Comparison of ENCODE assay signal across 9 mouse cellular contexts in the genomic region with DNA sequence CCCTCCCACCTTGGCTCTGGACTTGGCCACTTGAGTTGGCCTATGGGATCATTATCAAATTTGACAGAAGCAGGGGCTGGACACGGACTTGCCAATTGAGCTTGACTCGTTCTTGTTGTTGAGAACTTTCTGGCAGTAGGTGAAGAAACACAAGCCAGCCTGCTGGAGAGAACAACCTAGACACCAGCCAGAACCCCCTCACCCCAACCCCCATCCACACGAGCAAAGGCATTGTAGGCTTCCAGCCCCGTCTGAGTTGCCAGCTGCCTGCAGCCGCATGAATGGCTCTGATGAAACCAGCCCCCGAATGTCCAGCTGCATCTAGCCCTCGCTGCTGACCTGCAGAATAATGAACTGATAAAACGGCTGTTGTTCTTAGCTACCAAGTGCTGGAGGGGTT.
DNase-seq lines count a peak whose midpoint lies in the region; ATAC-seq and TF ChIP-seq lines count a peak whose summit lies in the region.
"Had no signal": no experiment of that assay in that cellular context is flagged by ENCODE, and none has a peak within 500 bp of the region (broad histone marks: within the 10 kb centered on the region; RNA-seq: fewer than 3 reads in every experiment).

No protein-coding gene starts in this region.

- H3K4me1 ChIP-seq in hindbrain, embryonic 10.5 days (replicated peaks): peaks cover 11% of the 10 kb centered on the region
- peaks cover 10% of the 10 kb centered on the region for H3K4me1 ChIP-seq in hindbrain, embryonic 13.5 days (replicated peaks)
- peaks cover 22% of the 10 kb centered on the region for H3K4me1 ChIP-seq in forebrain, embryonic 13.5 days
- H3K4me1 ChIP-seq in heart, embryonic 14.5 days (ENCODE audit: control insufficient read depth in 2 of 2, insufficient read depth in 2 of 2, low read length in 2 of 2): peaks cover 13 to 41% of the 10 kb centered on the region in 2 experiments
- H3K4me1 ChIP-seq in lung, adult 2 months (ENCODE audit: control insufficient read depth, insufficient read depth, low read length): peaks cover 3% of the 10 kb centered on the region; the same call in 1 of the 2 replicates

- 32% methylated on average over 8 of the region's 8 CpGs for WGBS in hindbrain, embryonic 10.5 days
- 24% methylated on average over 8 of the region's 8 CpGs for WGBS in hindbrain, embryonic 13.5 days
- WGBS in forebrain, embryonic 13.5 days: 22% methylated on average over 8 of the region's 8 CpGs
- WGBS in heart, embryonic 14.5 days: 2% methylated on average over 8 of the region's 8 CpGs
- WGBS in lung, adult 2 months: 22% methylated on average over 8 of the region's 8 CpGs

- ATAC-seq in hindbrain, embryonic 13.5 days (ENCODE audit: low FRiP score): no peak
- peak; percentile 67; the same call in 1 of the 2 replicates for ATAC-seq in forebrain, embryonic 13.5 days
- ATAC-seq in heart, embryonic 14.5 days (ENCODE audit: insufficient number of reproducible peaks, insufficient read depth, low FRiP score, low read depth): peak; percentile 75; the same call in 1 of the 2 replicates

- no peak overlapping the region for H3K9ac ChIP-seq in hindbrain, embryonic 13.5 days
- H3K9ac ChIP-seq in forebrain, embryonic 13.5 days: no peak overlapping the region
- peak overlapping the region; percentile 35 for H3K9ac ChIP-seq in heart, embryonic 14.5 days (ENCODE audit: low read length)

- no peak for TF ChIP-seq CTCF in lung, adult 2 months (IDR thresholded peaks at IDR 0.05; ENCODE audit: insufficient read depth, low read length)

- peak overlapping the region; percentile 69 for H3K27ac ChIP-seq in hindbrain, embryonic 10.5 days
- no peak overlapping the region; the same call in 1 of the 2 replicates for H3K27ac ChIP-seq in hindbrain, embryonic 13.5 days
- no peak overlapping the region for H3K27ac ChIP-seq in forebrain, embryonic 13.5 days
- H3K27ac ChIP-seq in heart, embryonic 14.5 days (replicated peaks in 1 of 2; ENCODE audit: control insufficient read depth in 1 of 2, insufficient read depth in 1 of 2, low read depth in 2 of 2, low read length in 2 of 2): peak overlapping the region; percentile 87 to 89
- H3K27ac ChIP-seq: macrophage had no signal

- peak; percentile 28 for DNase-seq in hindbrain, embryonic 10.5 days (ENCODE audit: low spot score)
- DNase-seq in lung, adult 2 months: peak; percentile 31
- peak; percentile 27 for DNase-seq in ovary, postnatal 36 days (ENCODE audit: low spot score)
- DNase-seq in spleen, postnatal 4 days (ENCODE audit: low spot score in 2 of 2): no peak
- DNase-seq in B cell, adult 2 months: no peak

- no peaks in the 10 kb centered on the region for H3K27me3 ChIP-seq in hindbrain, embryonic 10.5 days (ENCODE audit: insufficient read depth, poor library complexity, severe bottlenecking)
- no peaks in the 10 kb centered on the region for H3K27me3 ChIP-seq in hindbrain, embryonic 13.5 days
- no peaks in the 10 kb centered on the region for H3K27me3 ChIP-seq in forebrain, embryonic 13.5 days
- H3K27me3 ChIP-seq in heart, embryonic 14.5 days (ENCODE audit: control insufficient read depth, insufficient read depth, low read length): no peaks in the 10 kb centered on the region

- TF ChIP-seq POLR2A in lung, adult 2 months (IDR thresholded peaks at IDR 0.05; ENCODE audit: borderline replicate concordance, extremely low read depth, low read depth, low read length): no peak

- no peaks in the 10 kb centered on the region for H3K9me3 ChIP-seq in hindbrain, embryonic 10.5 days
- H3K9me3 ChIP-seq in hindbrain, embryonic 13.5 days: no peaks in the 10 kb centered on the region
- H3K9me3 ChIP-seq in forebrain, embryonic 13.5 days (replicated peaks): no peaks in the 10 kb centered on the region
- H3K9me3 ChIP-seq in heart, embryonic 14.5 days (ENCODE audit: control insufficient read depth, low read length): no peaks in the 10 kb centered on the region

- no peak overlapping the region for H3K4me3 ChIP-seq in hindbrain, embryonic 10.5 days
- H3K4me3 ChIP-seq in hindbrain, embryonic 13.5 days: no peak overlapping the region
- H3K4me3 ChIP-seq in forebrain, embryonic 13.5 days: no peak overlapping the region
- no peak overlapping the region for H3K4me3 ChIP-seq in heart, embryonic 14.5 days (ENCODE audit: control insufficient read depth in 1 of 2, insufficient read depth in 1 of 2, low read depth in 1 of 2, low read length in 2 of 2)
- no peak overlapping the region for H3K4me3 ChIP-seq in lung, adult 2 months (replicated peaks; ENCODE audit: extremely low read depth, low read depth, low read length)

- H3K36me3 ChIP-seq in hindbrain, embryonic 10.5 days: no peaks in the 10 kb centered on the region
- no peaks in the 10 kb centered on the region for H3K36me3 ChIP-seq in hindbrain, embryonic 13.5 days
- no peaks in the 10 kb centered on the region for H3K36me3 ChIP-seq in forebrain, embryonic 13.5 days (ENCODE audit: poor library complexity, severe bottlenecking)
- H3K36me3 ChIP-seq in heart, embryonic 14.5 days (ENCODE audit: control insufficient read depth, insufficient read depth, low read length): no peaks in the 10 kb centered on the region

- H3K4me2 ChIP-seq in hindbrain, embryonic 13.5 days: no peak overlapping the region
- H3K4me2 ChIP-seq in forebrain, embryonic 13.5 days: no peak overlapping the region
- peak overlapping the region; percentile 53 for H3K4me2 ChIP-seq in heart, embryonic 14.5 days (ENCODE audit: low read length)

Comparison
In these comparisons a context has a peak if more than half of its experiments do, and no peak if none do; other contexts are left out.
1. H3K27ac ChIP-seq: peak in hindbrain, embryonic 10.5 days (single experiment) and heart, embryonic 14.5 days (2 of 2); none in hindbrain, embryonic 13.5 days (single experiment) and forebrain, embryonic 13.5 days (single experiment).
2. DNase-seq: peak in hindbrain, embryonic 10.5 days (single experiment), lung, adult 2 months (single experiment) and ovary, postnatal 36 days (single experiment); none in spleen, postnatal 4 days (0 of 2) and B cell, adult 2 months (0 of 2).